Mouse (Mus musculus): Measurements from ENCODE around the gene Cfdp1.

- TF ChIP-seq GATA1 (IDR thresholded peaks at IDR 0.05; ENCODE audit: low read length) = no peak
- no peak for TF ChIP-seq TAL1 (IDR thresholded peaks at IDR 0.05; ENCODE audit: low read length)
Observed at GRCm38 (mm10) chr8:111789200-111789599, 64.9 kb downstream of the Cfdp1 start.
